In genomic region chr2:79883631-79884350, GRCm38 (mm10) we compare ENCODE assay signal across 24 mouse cellular contexts.
A peak's percentile ranks its signal among the peaks of the same experiment; 100 is the strongest.
DNase-seq lines count a peak whose midpoint lies in the region; ATAC-seq and TF ChIP-seq lines count a peak whose summit lies in the region.
"Had no signal": no experiment of that assay in that cellular context is flagged by ENCODE, and none has a peak within 500 bp of the region (broad histone marks: within the 10 kb centered on the region; RNA-seq: fewer than 3 reads in every experiment).

No protein-coding gene starts in this region.

- WGBS in forebrain, embryonic 15.5 days = 65% methylated on average over 6 of the region's 6 CpGs
- WGBS in forebrain, embryonic 10.5 days = 88% methylated on average over 6 of the region's 6 CpGs
- WGBS in midbrain, embryonic 16.5 days = 46% methylated on average over 6 of the region's 6 CpGs

- intact Hi-C loops in left cerebral cortex, adult 2 months (cut with DNase I) = loop anchor here (5.0 kb wide), 1 partner anchor 244 kb away; the partner anchor contains the start of gene Pde1a

- no peak for DNase-seq in forebrain, embryonic 10.5 days (ENCODE audit: extremely low spot score, low spot score)
- DNase-seq in left cerebral cortex, adult 2 months (ENCODE audit: extremely low spot score in 1 of 2, low spot score in 2 of 2) = no peak
- DNase-seq in left cerebral cortex, adult 9 months (ENCODE audit: low spot score in 2 of 2) = no peak
- DNase-seq in brain, embryonic 18.5 days (ENCODE audit: low read depth, low spot score) = peak; percentile 66
- DNase-seq in cerebellum, adult 9-11 months = no peak
- no peak for DNase-seq in right cerebral cortex, postnatal 36 days (ENCODE audit: low spot score in 2 of 2)
- DNase-seq: adrenal gland, postnatal 25 days; cerebellum, adult 11-12 months; cerebellum, postnatal 14 days; heart, postnatal 36 days; kidney, adult 8-10 months; kidney, postnatal 10 days; lung, adult 18-20 months; lung, postnatal 14 days; retina, postnatal 1 day; right cerebral cortex, postnatal 25 days; thymus, postnatal 25 days had no signal

- no peak overlapping the region for H3K9ac ChIP-seq in forebrain, embryonic 15.5 days (replicated peaks)
- H3K9ac ChIP-seq in midbrain, embryonic 16.5 days (ENCODE audit: low read depth, low read length) = no peak overlapping the region
- H3K9ac ChIP-seq: embryonic facial prominence, embryonic 12.5 days; heart, embryonic 15.5 days; limb, embryonic 12.5 days; neural tube, embryonic 12.5 days had no signal

- no peaks in the 10 kb centered on the region for H3K9me3 ChIP-seq in forebrain, embryonic 15.5 days
- H3K9me3 ChIP-seq in forebrain, embryonic 10.5 days = no peaks in the 10 kb centered on the region
- H3K9me3 ChIP-seq in midbrain, embryonic 16.5 days (replicated peaks; ENCODE audit: control insufficient read depth, low read length, poor library complexity, severe bottlenecking) = no peaks in the 10 kb centered on the region
- H3K9me3 ChIP-seq: embryonic facial prominence, embryonic 12.5 days; heart, embryonic 15.5 days; limb, embryonic 12.5 days; neural tube, embryonic 12.5 days had no signal

- no peak overlapping the region for H3K4me2 ChIP-seq in forebrain, embryonic 15.5 days (replicated peaks)
- H3K4me2 ChIP-seq in midbrain, embryonic 16.5 days (ENCODE audit: low read length) = no peak overlapping the region
- H3K4me2 ChIP-seq: embryonic facial prominence, embryonic 12.5 days; heart, embryonic 15.5 days; limb, embryonic 12.5 days; liver, embryonic 11.5 days; neural tube, embryonic 12.5 days had no signal

- peaks cover 5% of the 10 kb centered on the region for H3K4me1 ChIP-seq in forebrain, embryonic 15.5 days
- no peaks in the 10 kb centered on the region for H3K4me1 ChIP-seq in forebrain, embryonic 10.5 days
- H3K4me1 ChIP-seq in midbrain, embryonic 16.5 days (ENCODE audit: control insufficient read depth, insufficient read depth, low read length) = no peaks in the 10 kb centered on the region
- H3K4me1 ChIP-seq: embryonic facial prominence, embryonic 12.5 days; heart, embryonic 15.5 days; limb, embryonic 12.5 days; neural tube, embryonic 12.5 days had no signal

- no peaks in the 10 kb centered on the region for H3K27me3 ChIP-seq in forebrain, embryonic 15.5 days
- H3K27me3 ChIP-seq in forebrain, embryonic 10.5 days (ENCODE audit: poor library complexity, severe bottlenecking) = no peaks in the 10 kb centered on the region
- H3K27me3 ChIP-seq in midbrain, embryonic 16.5 days (ENCODE audit: control insufficient read depth, insufficient read depth, low read depth, low read length) = no peaks in the 10 kb centered on the region
- H3K27me3 ChIP-seq: embryonic facial prominence, embryonic 12.5 days; heart, embryonic 15.5 days; limb, embryonic 12.5 days; neural tube, embryonic 12.5 days had no signal

- TF ChIP-seq CTCF in left cerebral cortex, adult 2 months (IDR thresholded peaks at IDR 0.05) = no peak

- peak overlapping the region; percentile 71 for H3K27ac ChIP-seq in forebrain, embryonic 15.5 days (replicated peaks)
- no peak overlapping the region for H3K27ac ChIP-seq in forebrain, embryonic 10.5 days
- H3K27ac ChIP-seq in left cerebral cortex, adult 2 months = peak overlapping the region; percentile 45
- H3K27ac ChIP-seq in midbrain, embryonic 16.5 days (ENCODE audit: low read length) = 0 out of 2 replicates have a peak overlapping the region, but pooled peaks have one; percentile 33
- H3K27ac ChIP-seq: embryonic facial prominence, embryonic 12.5 days; heart, embryonic 15.5 days; limb, embryonic 12.5 days; neural tube, embryonic 12.5 days had no signal

- no peak overlapping the region for H3K4me3 ChIP-seq in forebrain, embryonic 15.5 days
- H3K4me3 ChIP-seq in forebrain, embryonic 10.5 days = no peak overlapping the region
- no peak overlapping the region for H3K4me3 ChIP-seq in left cerebral cortex, adult 2 months
- H3K4me3 ChIP-seq in midbrain, embryonic 16.5 days (ENCODE audit: low read depth, low read length) = no peak overlapping the region
- H3K4me3 ChIP-seq: embryonic facial prominence, embryonic 12.5 days; heart, embryonic 15.5 days; limb, embryonic 12.5 days; neural tube, embryonic 12.5 days had no signal

- no peaks in the 10 kb centered on the region for H3K36me3 ChIP-seq in forebrain, embryonic 15.5 days
- no peaks in the 10 kb centered on the region for H3K36me3 ChIP-seq in forebrain, embryonic 10.5 days (replicated peaks)
- H3K36me3 ChIP-seq in midbrain, embryonic 16.5 days (ENCODE audit: control insufficient read depth, insufficient read depth, low read length) = no peaks in the 10 kb centered on the region
- H3K36me3 ChIP-seq: embryonic facial prominence, embryonic 12.5 days; heart, embryonic 15.5 days; limb, embryonic 12.5 days; neural tube, embryonic 12.5 days had no signal

- peak; percentile 82 for ATAC-seq in forebrain, embryonic 15.5 days (replicated peaks)
- ATAC-seq in midbrain, embryonic 16.5 days = peak; percentile 90
